Mouse (Mus musculus) embryonic fibroblast, embryonic 13.5 days (primary cell): ENCODE data around the gene Pfn4.

Source experiments
- CTCF ChIP-seq: IDR thresholded peaks from 2 replicates; pipeline ENCODE4 v1.5.1; 2011; ENCODE audit warnings: mild to moderate bottlenecking, control low read depth, low read length, moderate library complexity, borderline replicate concordance; ENCODE audit not compliant: insufficient read depth
- POLR2A ChIP-seq: IDR thresholded peaks from 2 replicates; pipeline ENCODE4 v1.6.1; 2011; ENCODE audit warnings: low read depth, mild to moderate bottlenecking, control low read depth, low read length, moderate library complexity

- TF ChIP-seq CTCF (no peak), POLR2A (no peak)
These were observed 48.8 kb upstream of the Pfn4 start for GRCm38 (mm10) chr12:4719762-4720754.
